ENCODE assay signal across 19 mouse cellular contexts in genomic region chr11:95517162-95517561, GRCm38 (mm10). TPM values are rescaled to one million over a fixed set of nuclear protein-coding genes. Genes with fewer than 3 reads are reported as not detected.
DNase-seq lines count a peak whose midpoint lies in the region; ATAC-seq lines count a peak whose summit lies in the region.
"Had no signal": no experiment of that assay in that cellular context is flagged by ENCODE, and none has a peak within 500 bp of the region (broad histone marks: within the 10 kb centered on the region; RNA-seq: fewer than 3 reads in every experiment).

No protein-coding gene starts in this region.

- WGBS in midbrain, embryonic 13.5 days, result 52% methylated on average over 6 of the region's 6 CpGs
- 57% methylated on average over 6 of the region's 6 CpGs for WGBS in midbrain, embryonic 15.5 days
- 49% methylated on average over 6 of the region's 6 CpGs for WGBS in forebrain, embryonic 14.5 days
- 29% methylated on average over 6 of the region's 6 CpGs for WGBS in limb, embryonic 13.5 days

- intact Hi-C loops in left cerebral cortex, postnatal 25 days (cut with DNase I), result no loop called here

- no peak overlapping the region for H3K4me3 ChIP-seq in midbrain, embryonic 13.5 days (replicated peaks)
- no peak overlapping the region for H3K4me3 ChIP-seq in midbrain, embryonic 15.5 days
- no peak overlapping the region for H3K4me3 ChIP-seq in forebrain, embryonic 14.5 days (ENCODE audit: low read depth, low read length)
- H3K4me3 ChIP-seq in limb, embryonic 13.5 days, result no peak overlapping the region
- H3K4me3 ChIP-seq: gastrocnemius, adult 2 months had no signal

- H3K36me3 ChIP-seq in midbrain, embryonic 13.5 days, result no peaks in the 10 kb centered on the region
- no peaks in the 10 kb centered on the region for H3K36me3 ChIP-seq in midbrain, embryonic 15.5 days (replicated peaks)
- H3K36me3 ChIP-seq in forebrain, embryonic 14.5 days (ENCODE audit: control insufficient read depth, insufficient read depth, low read length), result no peaks in the 10 kb centered on the region
- no peaks in the 10 kb centered on the region for H3K36me3 ChIP-seq in limb, embryonic 13.5 days

- ATAC-seq in midbrain, embryonic 13.5 days, result no peak
- ATAC-seq in midbrain, embryonic 15.5 days (replicated peaks), result no peak
- peak; percentile 21; the same call in 1 of the 2 replicates for ATAC-seq in forebrain, embryonic 14.5 days
- ATAC-seq in limb, embryonic 13.5 days (ENCODE audit: low FRiP score, low read depth), result no peak
- ATAC-seq: midbrain, embryonic 16.5 days had no signal

- H3K4me1 ChIP-seq in midbrain, embryonic 13.5 days (replicated peaks), result peaks cover 58% of the 10 kb centered on the region
- H3K4me1 ChIP-seq in midbrain, embryonic 15.5 days, result peaks cover 38% of the 10 kb centered on the region
- peaks cover 29% of the 10 kb centered on the region for H3K4me1 ChIP-seq in forebrain, embryonic 14.5 days (ENCODE audit: control insufficient read depth, insufficient read depth, low read length)
- H3K4me1 ChIP-seq in limb, embryonic 13.5 days, result peaks cover 66% of the 10 kb centered on the region

- peaks cover 52% of the 10 kb centered on the region for H3K27me3 ChIP-seq in midbrain, embryonic 13.5 days
- H3K27me3 ChIP-seq in midbrain, embryonic 15.5 days (replicated peaks), result peaks cover 26% of the 10 kb centered on the region
- H3K27me3 ChIP-seq in forebrain, embryonic 14.5 days (replicated peaks; ENCODE audit: control insufficient read depth, insufficient read depth, low read length), result peaks cover 30% of the 10 kb centered on the region
- peaks cover 36% of the 10 kb centered on the region for H3K27me3 ChIP-seq in limb, embryonic 13.5 days

- H3K9me3 ChIP-seq in midbrain, embryonic 13.5 days, result no peaks in the 10 kb centered on the region
- H3K9me3 ChIP-seq in midbrain, embryonic 15.5 days, result no peaks in the 10 kb centered on the region
- no peaks in the 10 kb centered on the region for H3K9me3 ChIP-seq in forebrain, embryonic 14.5 days (replicated peaks; ENCODE audit: control insufficient read depth, low read length)
- no peaks in the 10 kb centered on the region for H3K9me3 ChIP-seq in limb, embryonic 13.5 days

- H3K9ac ChIP-seq in midbrain, embryonic 13.5 days (replicated peaks), result 0 out of 2 replicates have a peak overlapping the region, but pooled peaks have one; percentile 23
- no peak overlapping the region for H3K9ac ChIP-seq in midbrain, embryonic 15.5 days
- no peak overlapping the region for H3K9ac ChIP-seq in forebrain, embryonic 14.5 days (ENCODE audit: low read length)
- H3K9ac ChIP-seq in limb, embryonic 13.5 days, result no peak overlapping the region

- H3K4me2 ChIP-seq in midbrain, embryonic 13.5 days (replicated peaks), result no peak overlapping the region
- H3K4me2 ChIP-seq in midbrain, embryonic 15.5 days, result no peak overlapping the region
- 0 out of 2 replicates have a peak overlapping the region, but pooled peaks have one; percentile 21 for H3K4me2 ChIP-seq in forebrain, embryonic 14.5 days (ENCODE audit: low read length)
- H3K4me2 ChIP-seq in limb, embryonic 13.5 days (replicated peaks), result peak overlapping the region; percentile 36
- H3K4me2 ChIP-seq: heart, embryonic 11.5 days had no signal

- no peak overlapping the region for H3K27ac ChIP-seq in midbrain, embryonic 13.5 days
- no peak overlapping the region for H3K27ac ChIP-seq in midbrain, embryonic 15.5 days
- peak overlapping the region; percentile 63; the same call in 1 of the 2 replicates for H3K27ac ChIP-seq in forebrain, embryonic 14.5 days (ENCODE audit: low read depth, low read length)
- H3K27ac ChIP-seq in limb, embryonic 13.5 days, result peak overlapping the region; percentile 63
- H3K27ac ChIP-seq: gastrocnemius, adult 2 months had no signal

- peak; percentile 55 to 57 for DNase-seq in cerebellum, postnatal 10 days
- no peak for DNase-seq in cerebellum, adult 11 months
- peak; percentile 72 for DNase-seq in forebrain, embryonic 14.5 days (ENCODE audit: low spot score)
- DNase-seq in ovary, adult 18-20 months (ENCODE audit: low spot score), result no peak
- DNase-seq in left cerebral cortex, postnatal 25 days (ENCODE audit: low spot score in 2 of 2), result no peak
- DNase-seq: adrenal gland, postnatal 36 days; cerebellum, adult 9-11 months; gastrocnemius, adult 2 months; heart, postnatal 14 days; kidney, adult 18-20 months; kidney, postnatal 14 days; lung, postnatal 10 days had no signal

RNA-seq across cellular contexts. Expression of gene Nxph3, which starts 2.8 kb away (rescaled TPM):
- polyA plus RNA-seq in midbrain, embryonic 13.5 days (2015; fragmentation: Nextera tagmentation; extraction: Ambion mirVana), result 1.2 and 1.9 TPM in 2 replicates
- polyA plus RNA-seq in midbrain, embryonic 15.5 days (2015; fragmentation: Nextera tagmentation; extraction: Ambion mirVana), result 3.2 and 4.4 TPM in 2 replicates
- polyA plus RNA-seq in forebrain, embryonic 14.5 days (2014; fragmentation: Nextera tagmentation; extraction: Ambion mirVana), result 7.8 and 10.3 TPM in 2 replicates
- 0.98 and 1.1 TPM in 2 replicates for polyA plus RNA-seq in limb, embryonic 13.5 days (2015; fragmentation: Nextera tagmentation; extraction: Ambion mirVana)
- 10 to 100 TPM; 20.5 to 35.2 TPM for total RNA-seq in left cerebral cortex, postnatal 25 days (2021)
- total RNA-seq: megakaryocyte, adult 5-6 weeks had no signal
- polyA plus RNA-seq: liver, embryonic 16.5 days had no signal

Comparison
In these comparisons a context has a peak if more than half of its experiments do, and no peak if none do; other contexts are left out.
1. DNase-seq: peak in cerebellum, postnatal 10 days (2 of 2) and forebrain, embryonic 14.5 days (single experiment); none in cerebellum, adult 11 months (single experiment), ovary, adult 18-20 months (single experiment) and left cerebral cortex, postnatal 25 days (0 of 2).
2. H3K27ac ChIP-seq: peak in forebrain, embryonic 14.5 days (single experiment) and limb, embryonic 13.5 days (single experiment); none in midbrain, embryonic 13.5 days (single experiment) and midbrain, embryonic 15.5 days (single experiment).
3. H3K4me2 ChIP-seq: peak in forebrain, embryonic 14.5 days (single experiment) and limb, embryonic 13.5 days (single experiment); none in midbrain, embryonic 13.5 days (single experiment) and midbrain, embryonic 15.5 days (single experiment).